Mouse (Mus musculus) cerebellum, postnatal 36 days (tissue): ENCODE measurements around the gene Actrt2.

Experiments
- DNase-seq, 2 experiments: peaks; one replicate each; pipeline ENCODE4 v3.0.0; 2021 to 2022; ENCODE audit warnings: mixed read lengths in 2 of 2

The Actrt2 gene

DNA sequence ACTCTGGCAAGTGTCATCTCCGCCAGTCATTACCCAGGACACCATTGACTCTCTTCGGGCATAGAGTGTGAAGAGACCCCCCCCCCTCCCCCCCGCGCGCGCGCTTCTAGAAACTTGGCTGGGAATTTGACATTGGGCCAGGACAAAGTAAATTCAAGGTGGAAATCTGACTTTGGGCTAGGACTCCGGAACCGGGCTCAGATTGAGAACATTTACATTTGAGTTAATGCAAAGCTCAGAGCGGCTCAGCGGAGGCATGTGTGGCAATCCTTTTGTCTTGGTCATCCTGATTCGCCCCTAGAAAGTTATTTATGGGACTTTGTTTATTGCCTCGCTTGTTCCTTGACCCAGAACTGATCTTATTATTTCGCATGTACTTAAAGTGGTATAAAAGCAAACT lies 14.6 kb upstream of the Actrt2 start:
- DNase-seq: no peak

DNA sequence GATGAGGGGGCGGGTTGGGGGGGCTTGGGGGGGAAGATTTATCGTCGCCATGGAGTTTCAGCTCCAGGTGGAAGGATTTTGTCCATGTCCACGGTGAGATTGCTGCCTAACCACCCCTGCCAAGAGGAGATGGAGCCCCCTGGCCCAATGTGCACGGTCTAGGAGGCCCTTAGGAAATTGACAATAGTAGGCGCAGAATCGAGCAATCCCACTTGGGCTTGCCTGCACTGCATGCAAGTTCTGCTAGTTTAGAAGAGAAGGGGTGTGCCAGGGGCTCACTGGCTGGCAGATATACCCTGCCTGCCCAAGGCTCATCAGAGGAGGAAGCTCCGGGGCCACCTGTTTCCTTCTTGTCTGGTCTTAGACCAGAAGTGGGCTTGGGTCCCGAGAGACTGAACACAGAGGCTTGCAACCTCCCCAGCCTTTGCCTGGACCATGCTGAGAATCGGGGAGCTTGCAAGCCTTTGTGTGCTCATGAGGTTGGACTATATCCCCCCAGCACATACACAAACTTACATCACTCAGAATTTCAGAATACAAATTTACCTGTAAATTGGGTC lies 7.9 kb upstream of the Actrt2 start:
- no peak for DNase-seq

DNA sequence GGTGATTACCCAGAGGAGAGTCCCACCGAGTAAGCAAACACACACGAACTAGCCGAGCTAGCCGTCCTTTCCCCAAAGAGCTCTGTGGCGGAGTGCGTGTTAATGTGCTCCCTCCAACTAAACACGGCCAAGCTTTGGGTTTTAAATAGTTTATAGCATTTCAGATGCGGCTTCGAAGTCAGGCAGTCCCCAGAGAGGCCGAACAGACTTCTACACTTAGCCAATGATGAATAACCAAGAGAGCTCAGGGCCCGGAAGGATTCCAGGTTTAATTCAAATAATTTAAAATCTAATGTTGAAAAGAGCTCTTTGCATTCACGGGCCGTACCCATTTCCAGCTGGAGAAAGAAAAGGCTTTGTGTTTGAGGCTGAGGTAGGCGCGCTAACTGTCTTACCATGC lies 7.3 kb upstream of the Actrt2 start:
- DNase-seq: no peak

DNA sequence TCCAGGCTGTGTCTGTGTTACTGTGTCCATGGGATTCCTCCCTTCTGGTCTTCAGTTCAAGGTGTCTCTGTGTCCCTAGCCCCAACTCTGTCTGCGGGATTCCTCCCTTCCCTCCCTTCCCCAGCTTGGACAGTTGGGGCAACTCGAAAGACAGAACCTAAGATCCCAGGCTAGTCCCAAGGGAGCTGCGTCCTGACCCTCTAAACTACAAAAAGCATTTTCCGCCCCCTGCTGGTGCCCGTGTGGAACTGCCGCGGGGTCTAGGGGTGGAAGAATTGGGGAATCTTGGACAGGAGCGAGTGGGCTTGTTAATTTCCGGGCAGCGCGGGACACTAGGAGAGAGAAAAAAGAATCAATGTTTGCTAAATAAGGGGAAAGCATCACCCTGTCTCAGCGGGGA lies 6.9 kb upstream of the Actrt2 start:
- peak; percentile 20 for DNase-seq

DNA sequence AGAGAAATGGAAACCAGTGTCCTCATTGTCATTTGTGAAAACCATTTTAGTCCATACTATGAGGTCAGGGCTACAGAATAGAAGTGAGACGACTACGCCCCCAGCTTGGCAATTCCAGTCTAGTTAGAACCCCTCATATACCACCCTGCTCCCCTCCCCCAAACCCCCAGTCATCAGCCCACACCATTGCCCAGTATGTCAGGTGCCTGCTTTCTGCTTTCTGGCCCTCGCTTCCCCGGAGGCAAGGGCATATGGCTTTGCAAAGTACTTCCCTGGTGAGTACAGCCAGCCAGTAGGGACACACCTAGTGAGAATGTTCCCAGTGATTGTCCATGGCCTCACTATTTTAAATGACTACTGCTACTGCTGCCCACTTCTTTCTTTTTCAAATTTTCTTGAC lies 6.3 kb upstream of the Actrt2 start:
- DNase-seq: no peak

DNA sequence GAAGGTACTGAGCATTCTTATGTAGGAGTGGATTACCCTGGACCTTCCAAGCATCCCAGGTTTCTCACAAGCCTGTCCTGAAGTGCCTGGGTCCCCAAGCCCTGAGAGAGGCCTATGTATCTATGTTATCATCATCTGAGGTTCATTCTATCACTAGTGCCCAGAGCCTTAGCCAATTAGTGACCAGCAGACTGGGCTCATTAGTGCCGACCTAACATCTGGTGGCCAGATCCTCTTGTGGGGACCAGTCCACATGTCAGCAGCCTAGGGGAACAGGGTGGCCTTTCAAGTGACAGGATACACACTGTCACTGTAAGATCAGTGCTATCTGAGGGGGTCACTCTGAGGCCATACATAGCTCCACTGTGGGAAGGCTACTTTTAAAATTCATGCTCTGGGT lies 4.4 kb upstream of the Actrt2 start:
- no peak for DNase-seq

DNA sequence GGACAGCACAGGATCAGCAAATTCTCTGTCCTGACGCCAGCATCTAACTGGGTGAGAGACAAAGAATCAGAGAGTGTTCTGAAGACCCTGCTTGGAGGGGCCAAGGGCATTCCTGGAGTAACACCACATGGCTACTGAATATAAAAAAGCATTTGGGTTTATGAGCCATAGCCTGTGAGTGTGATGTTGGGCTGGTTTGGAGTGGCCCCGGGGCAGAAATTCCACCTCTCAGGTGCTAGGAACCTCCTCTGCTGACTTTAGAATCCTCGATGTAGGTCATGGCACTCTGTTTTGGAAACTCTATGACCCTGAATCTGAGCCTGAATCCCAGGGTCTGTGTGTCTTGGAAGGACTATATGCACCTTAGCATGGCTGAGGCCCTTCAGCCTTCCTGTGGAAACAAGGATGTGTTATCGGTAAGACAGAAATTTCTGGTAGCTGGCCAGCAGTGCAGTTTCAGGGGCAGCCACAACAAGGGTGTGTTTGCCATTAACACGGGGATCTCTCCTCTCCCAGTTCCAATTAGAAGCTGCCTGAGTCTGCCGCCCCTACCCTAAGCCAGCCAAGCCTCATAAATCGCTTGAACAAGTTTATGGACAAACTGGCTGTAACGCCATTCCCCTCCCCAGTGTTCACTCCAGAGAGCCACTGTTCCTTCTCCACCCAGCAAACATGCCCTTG lies 3.7 kb upstream of the Actrt2 start:
- no peak for DNase-seq

DNA sequence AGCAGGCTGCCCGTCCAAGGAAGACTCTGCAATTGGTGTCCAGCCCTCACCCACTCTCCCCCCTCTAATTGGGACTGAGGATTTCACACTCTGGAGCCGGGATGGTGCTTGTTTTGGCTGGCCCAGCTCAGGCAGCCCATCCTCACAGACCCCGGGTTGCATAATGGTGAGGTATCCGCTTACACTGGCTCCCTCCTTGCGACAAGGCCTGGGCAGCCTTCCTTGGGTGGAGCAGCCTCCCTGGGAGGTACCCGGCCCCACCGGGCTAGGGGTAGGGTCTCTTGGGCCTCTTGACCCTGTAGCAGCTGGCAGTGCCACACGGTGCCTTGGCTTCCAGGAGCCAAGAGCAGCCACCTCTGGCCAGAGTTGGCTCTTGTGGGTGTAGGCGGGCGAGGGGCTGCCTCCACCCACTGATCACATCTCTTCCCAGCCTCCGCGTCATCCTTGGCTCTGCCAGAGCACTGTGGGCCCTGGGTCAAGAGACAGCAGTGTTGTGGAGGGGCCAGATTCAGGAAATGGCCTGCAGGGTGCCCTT lies 4.9 kb downstream of the Actrt2 start:
- no peak for DNase-seq

DNA sequence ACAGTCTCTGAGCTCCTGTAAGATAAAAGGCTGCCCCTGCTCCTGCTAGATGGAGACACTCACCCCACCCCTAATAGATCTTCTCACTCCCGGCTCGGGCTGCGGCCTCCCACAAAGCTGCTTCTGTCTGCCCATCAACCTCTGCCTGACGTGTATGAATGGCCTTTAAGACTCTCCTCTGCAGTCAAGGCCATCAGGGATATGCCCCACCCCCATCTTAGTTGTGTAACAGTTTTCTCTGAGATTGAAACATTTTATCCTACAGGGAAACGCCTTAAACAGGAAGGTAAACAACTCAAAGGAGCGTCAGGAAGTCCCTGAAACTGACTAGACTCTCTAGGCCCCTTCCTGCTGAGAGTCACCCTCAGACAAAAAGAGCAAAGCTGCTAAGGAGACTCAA lies 6.4 kb downstream of the Actrt2 start:
- no peak for DNase-seq

DNA sequence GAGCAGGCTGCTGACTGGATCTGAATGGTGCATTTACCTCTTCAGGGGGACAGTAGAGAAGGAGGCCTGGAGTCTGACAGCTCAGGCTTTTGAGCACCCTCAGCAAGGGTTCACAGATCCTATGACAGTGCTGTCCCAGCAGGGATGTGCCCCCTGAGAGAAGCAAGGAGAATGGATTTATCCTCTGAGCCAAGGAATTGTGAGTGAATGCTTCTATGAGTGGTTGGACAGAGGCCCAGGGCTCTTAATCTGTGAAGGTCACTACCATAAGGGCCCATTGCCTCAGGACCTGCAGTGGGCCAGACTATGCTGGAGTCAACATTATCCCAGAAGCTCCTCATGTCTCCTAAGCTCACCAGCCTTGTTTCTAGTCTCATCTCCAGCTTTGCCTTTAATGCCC lies 7.6 kb downstream of the Actrt2 start:
- no peak for DNase-seq

DNA sequence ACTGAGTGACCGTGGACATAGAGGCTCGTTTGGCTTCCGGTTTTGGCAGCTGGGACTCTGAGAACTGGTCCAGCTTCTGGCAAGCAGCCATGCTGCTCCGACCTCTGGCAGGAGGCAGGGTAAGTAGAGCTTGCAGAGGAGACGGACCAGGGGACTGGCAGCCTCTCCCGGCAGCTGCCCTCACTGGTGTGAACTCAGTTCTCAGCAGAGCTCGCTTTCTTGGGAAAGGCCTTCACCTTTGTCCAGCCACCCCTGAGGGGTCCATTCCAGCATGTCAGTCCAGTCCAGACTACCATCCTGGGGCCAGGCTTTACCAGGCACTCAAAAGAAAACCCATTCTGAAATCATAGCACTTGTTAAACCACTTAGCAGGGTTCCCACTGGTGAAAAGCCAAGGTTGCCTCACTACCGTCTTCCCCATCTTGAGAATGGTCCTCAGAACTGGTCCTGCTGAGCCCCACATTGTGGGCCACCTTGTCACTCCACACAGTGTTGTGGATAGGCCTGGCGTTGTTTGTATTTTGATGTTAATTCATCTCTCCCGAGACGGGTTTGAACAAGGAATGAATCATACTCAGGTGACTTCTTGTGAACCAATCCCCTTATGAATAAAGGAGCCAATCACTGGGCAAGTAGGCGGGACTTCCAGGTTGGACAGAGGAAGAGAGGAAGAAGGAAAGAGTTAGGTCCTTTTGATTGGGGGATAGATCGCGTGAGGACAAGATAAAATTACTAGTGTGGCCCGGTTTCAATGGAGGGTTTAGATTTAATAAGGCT lies 12.3 kb downstream of the Actrt2 start:
- DNase-seq: no peak

DNA sequence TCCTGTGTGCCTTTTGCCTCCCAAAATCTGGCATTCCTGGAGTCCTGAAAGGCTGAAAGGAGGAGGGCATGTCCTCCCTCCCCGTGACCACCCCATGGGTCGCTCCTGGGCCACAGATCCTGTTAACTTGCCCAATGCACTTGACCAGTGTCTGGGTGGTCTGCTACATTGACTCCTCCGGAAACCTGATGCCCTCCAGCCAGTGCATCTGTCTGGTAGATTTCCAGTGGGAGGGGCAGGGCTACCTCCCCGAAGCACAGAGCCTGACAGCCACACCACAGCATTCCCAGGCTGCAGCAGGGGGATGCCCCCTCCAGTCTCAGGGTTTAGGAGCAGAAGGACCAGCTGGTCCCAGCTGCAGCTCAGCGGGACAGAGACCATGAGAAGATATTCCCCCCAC lies 15.2 kb downstream of the Actrt2 start:
- no peak for DNase-seq

DNA sequence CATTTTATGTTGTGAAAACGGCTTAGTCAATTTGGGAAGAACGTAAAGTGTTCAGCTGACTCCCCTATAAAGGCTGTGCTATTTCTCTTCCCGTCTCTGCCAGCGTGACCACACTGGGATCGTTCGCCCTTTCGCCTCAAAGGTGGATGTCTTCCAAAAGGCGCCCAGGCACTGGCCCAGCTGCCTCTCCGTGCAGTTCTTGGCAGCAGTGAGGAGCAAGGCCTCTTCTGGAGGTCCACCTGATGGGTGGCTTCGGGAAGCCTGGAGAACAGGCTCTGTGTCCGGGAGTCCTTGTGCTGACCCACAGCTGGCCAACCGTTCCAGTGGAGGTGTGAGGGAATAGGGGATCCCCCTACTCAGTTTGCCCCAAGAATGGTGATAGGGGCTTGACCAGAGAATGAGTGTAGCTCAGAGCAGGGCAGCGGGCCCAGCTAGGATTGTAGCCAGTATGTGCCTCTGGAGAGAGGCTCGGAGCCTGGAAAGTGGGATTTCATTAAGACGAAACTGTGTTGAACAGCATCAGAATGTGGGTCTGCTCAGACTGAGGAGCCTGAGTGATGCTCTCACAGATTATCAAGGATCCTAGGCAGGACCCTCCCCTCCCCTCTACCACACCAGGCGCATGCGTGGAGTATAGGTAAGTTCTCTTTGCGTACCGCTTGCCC lies 18.5 kb downstream of the Actrt2 start:
- DNase-seq: no peak

DNA sequence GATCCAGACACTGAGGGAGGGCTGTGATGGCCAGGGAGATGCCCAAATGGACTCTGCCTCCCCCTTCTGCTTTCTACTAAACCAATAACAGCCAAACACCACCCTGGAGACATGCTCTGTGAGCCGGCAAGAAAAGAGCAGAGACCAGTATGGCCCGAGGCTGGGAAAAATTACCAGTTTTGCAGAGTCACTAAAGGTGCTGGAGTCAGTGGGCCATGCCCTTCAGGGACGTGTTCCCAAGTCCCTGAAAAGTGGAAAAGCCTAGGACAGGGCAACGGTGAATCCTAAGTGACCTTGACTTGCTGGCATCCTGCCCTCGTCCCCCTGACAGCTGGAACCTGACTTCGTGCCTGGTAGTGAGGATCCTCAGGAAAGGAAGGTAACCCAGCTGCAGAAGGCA lies 25.2 kb downstream of the Actrt2 start:
- no peak for DNase-seq

DNA sequence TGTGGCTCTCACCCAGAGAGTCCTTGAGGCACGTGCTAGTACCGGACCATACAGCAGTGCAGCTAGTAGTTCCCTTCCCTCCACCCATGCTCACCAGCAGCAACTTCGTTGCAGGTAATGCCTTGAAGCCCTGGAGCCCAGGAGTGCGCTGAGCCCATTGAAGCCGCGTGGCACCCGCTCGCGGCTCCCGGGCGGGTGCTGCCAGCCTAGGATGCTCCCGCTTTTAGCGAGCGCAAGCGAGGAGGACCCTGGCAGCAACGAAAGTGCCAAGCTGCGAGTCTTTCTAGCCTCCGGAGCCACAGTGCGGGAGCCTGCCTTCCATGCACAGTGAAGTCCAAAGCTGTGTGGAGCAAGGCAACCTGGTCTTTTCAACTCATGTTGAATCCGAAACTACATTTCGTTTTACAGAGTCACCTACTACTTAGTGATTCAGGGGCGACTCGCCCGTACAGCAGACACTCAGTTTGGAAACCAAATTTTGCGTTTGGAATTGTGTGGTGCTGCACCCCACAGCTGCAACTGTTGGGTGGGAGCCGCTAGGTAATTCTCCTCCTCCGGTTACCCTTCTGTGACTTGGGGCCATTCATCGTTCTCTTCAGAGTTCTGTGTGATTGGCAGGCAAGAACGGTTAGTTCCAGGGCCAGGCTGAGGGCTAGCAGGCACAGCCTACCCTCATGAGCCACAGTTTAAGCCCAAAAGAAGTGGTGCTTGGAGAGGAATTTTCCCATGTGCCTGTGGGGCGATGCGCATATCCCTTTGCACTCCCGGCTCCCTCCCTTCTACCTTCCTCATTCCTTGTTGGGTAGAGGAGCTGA lies 26.2 kb downstream of the Actrt2 start:
- DNase-seq: no peak

DNA sequence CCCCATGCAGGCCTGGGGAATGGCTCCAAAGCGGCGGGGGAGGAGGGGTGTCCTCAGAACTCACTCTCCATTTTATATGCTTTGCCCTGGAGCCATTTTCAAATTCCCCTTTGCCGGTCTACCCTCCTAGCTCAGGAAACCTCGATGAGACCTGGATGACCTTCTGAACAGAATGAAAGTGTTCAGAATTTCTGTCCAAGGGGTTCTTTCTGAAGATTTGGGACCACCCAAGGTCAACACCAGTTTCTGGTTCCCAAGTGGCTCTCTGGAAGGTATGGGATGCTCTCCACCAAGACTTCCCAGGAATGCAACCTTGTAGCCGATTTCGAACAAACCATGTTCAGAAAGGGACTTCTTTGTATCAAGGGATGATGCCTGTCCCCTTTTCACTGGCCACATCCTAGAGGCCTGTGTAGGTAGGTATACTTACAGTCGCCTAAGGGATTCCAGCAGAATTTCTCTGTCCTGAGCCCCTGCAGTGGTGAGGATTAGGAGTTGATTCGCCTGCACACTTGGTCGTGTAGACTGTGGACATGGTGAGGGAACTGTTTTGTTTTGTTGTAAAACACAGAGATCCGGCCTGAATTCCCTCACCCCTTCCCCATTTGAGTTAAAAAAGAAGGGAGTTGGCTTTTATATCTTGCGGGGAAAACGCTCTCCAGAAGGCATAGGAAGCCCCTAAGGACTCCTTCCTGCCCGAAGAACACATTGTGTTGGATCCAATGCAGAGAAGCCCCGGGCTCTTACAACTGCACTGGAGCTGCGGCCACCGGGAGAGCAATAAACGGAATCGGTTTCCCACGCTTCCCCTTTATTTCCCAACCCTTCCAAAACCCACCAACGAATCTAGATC lies 27.0 kb downstream of the Actrt2 start:
- DNase-seq: no peak

DNA sequence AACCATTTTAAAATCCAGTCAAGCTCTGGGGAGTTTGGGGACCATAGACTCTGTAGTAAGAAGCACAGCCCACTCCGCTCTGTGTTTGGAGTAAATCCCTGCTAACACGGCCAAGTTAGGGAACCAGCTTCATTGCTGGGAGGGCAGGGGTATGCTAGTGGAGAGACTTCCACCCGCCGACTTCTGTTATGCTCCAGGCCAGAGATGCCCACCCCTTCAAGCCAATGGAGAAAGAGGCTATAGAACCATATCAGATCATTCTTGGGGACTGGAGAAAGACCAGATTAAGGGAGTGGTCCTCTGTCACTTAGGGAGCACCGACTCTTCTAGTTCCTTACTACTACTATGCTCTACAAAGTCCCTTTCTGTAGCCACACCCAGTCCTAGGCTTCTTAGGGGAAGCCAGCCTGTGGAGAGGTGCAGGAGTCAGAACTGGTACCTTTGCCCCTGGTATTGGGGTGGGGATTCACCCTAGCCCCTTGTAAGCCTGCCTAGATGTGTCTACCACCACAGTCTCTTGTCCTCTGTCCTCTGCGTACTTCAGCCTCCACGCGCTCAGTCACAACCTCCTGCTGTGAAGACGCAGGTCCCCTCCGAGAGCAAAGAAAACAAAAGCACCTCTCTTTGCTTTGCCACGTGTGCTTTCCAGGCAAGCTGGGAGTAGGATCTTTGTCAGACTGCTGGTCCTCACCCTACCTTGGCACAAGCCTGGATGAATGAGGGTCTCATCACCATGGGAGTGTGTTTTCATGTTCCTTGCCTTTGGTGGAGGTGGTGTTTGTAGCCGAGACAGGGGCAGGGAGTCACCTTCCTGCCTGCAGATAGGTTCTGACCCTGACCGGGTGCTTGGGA lies 27.9 kb downstream of the Actrt2 start:
- DNase-seq: no peak

DNA sequence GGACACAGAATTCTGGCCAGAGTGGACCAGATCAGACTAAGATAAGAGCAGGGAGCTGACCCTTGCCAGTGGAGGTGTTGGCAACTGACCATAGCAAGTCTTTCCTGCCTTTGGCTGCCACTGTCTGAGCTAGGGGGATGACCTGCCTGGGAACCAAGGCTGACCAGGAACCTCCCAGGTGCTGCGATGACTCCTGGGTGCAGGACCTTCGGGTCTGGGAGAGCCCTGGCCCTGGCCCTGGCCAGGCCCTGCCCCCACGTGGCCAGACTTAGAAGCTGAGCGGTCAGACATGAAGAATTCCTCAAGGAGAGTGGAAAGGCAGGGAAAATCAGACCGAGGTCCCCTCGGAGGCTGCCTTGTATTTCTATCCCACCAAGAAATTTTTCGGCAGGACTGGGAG lies 28.5 kb downstream of the Actrt2 start:
- DNase-seq: no peak

DNA sequence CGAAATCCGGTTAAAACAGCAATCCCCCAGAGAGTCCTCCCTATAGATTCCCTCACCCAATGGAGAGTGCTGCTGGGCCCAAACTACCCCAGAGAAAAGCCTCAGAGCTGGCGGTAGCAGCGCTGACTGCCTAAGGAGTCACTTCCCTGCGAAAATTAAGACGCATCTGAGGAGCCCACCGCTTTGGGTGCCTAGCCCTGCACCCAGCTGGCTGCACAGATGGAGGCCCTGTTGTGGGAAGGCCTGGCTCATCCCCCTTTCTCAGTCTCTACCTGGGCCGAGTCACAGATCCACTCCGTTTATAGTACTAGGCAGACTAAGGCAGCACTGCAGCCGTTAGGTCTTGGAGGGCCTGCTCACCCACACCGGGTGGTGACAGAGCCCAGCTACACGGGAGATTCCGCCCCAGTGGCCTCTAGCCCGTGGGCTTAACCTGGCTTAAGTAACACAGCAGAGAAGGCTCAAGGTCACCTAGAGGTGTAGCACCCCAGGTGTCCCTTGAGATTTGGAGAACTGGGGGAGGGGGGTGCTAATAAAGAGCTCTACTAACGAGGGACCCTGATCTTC lies 29.3 kb downstream of the Actrt2 start:
- DNase-seq: no peak
